Mouse (Mus musculus) small intestine, adult 2 months (tissue): Measurements from ENCODE around the gene Spata25. TPM values are rescaled to one million over a fixed set of nuclear protein-coding genes. Genes with fewer than 3 reads are reported as not detected.
A peak's percentile ranks its signal among the peaks of the same experiment; 100 is the strongest.
"Not testable (repeated sequence)": the region's sequence is repeated elsewhere in the genome, so short reads cannot be mapped to it uniquely, and the experiment has no call there.

Source experiments
- H3K27ac ChIP-seq: fragments of 200-500 bp; 2 replicates; pipeline ENCODE4 v1.5.1; 2012; ENCODE audit warnings: low read depth, low read length, control low read depth, inconsistent platforms; ENCODE audit not compliant: insufficient read depth
- H3K27me3 ChIP-seq: fragments of 200-500 bp; 2 replicates; pipeline ENCODE4 v1.6.1; 2012; ENCODE audit warnings: mild to moderate bottlenecking, moderate library complexity, low read length, inconsistent platforms; ENCODE audit not compliant: control insufficient read depth, insufficient read depth
- H3K36me3 ChIP-seq: fragments of 200-500 bp; 2 replicates; pipeline ENCODE4 v1.6.1; 2012; ENCODE audit warnings: mild to moderate bottlenecking, low read length, control low read depth, inconsistent platforms; ENCODE audit not compliant: control insufficient read depth, insufficient read depth
- H3K4me1 ChIP-seq: fragments of 200-500 bp; 2 replicates; pipeline ENCODE4 v1.6.1; 2012; ENCODE audit warnings: low read length, inconsistent platforms, mixed read lengths; ENCODE audit not compliant: control insufficient read depth, insufficient read depth, insufficient read length
- H3K4me3 ChIP-seq: fragments of 200-500 bp; 2 replicates; pipeline ENCODE4 v1.5.1; 2012; ENCODE audit warnings: low read depth, mild to moderate bottlenecking, control low read depth, inconsistent platforms, low read length, moderate library complexity
- CTCF ChIP-seq: fragments of 200-500 bp; IDR thresholded peaks from 2 replicates; pipeline ENCODE4 v1.5.1; 2012; ENCODE audit warnings: low read depth, mild to moderate bottlenecking, control low read depth, inconsistent platforms, low read length, moderate library complexity, mixed read lengths; ENCODE audit not compliant: insufficient replicate concordance, insufficient read length; ENCODE audit errors: extremely low read depth
- POLR2A ChIP-seq: fragments of 200-500 bp; IDR thresholded peaks from 2 replicates; pipeline ENCODE4 v1.6.1; 2012; ENCODE audit warnings: low read depth, mild to moderate bottlenecking, control low read depth, inconsistent platforms, low read length, moderate library complexity
- WGBS: fragments of 180-500 bp; shearing (Covaris S2); methylation state at CpG from one replicate; pipeline ENCODE4 v1.1.7; 2018; 5-methylcytosine and 5-hydroxymethylcytosine counted together
- polyA plus RNA-seq: library from polyadenylated mRNA; depleted of rRNA; stranded (reverse); fragments of >200 nt; gene quantifications from 2 replicates; pipeline ENCODE4 v1.2.3, GENCODE M21; 2012; rRNA removed

Spata25 gene
- polyA plus RNA-seq, result not detected in 2 replicates

GRCm38 (mm10) chr2:164828437-164828836 is at the start of gene Spata25:
Gene Spata25 (minus strand): TSS chr2:164828537.
- Histone ChIP-seq H3K4me3 (no peak within 1 kb of the TSS), H3K4me1 (peaks cover 7% of the 10 kb centered on the region; the same call in 1 of the 2 replicates), H3K36me3 (peaks cover 22% of the 10 kb centered on the region), H3K27ac (no peak within 1 kb of the TSS), H3K27me3 (no peaks in the 10 kb centered on the region)
- 90% methylated on average over 6 of the region's 6 CpGs for WGBS
- no peak for TF ChIP-seq CTCF
- no peak for TF ChIP-seq POLR2A

GRCm38 (mm10) chr2:164877376-164878215 is 49.3 kb upstream of the Spata25 start:
- WGBS, result 65% methylated on average over 11 of the region's 11 CpGs
- H3K4me3 ChIP-seq, H3K36me3 ChIP-seq, H3K4me1 ChIP-seq, H3K27me3 ChIP-seq: not testable (repeated sequence)
- peak overlapping the region; percentile 95; the same call in 1 of the 2 replicates for H3K27ac ChIP-seq

GRCm38 (mm10) chr2:164875648-164876047 is 47.3 kb upstream of the Spata25 start:
- not testable (repeated sequence) for H3K27me3 ChIP-seq, H3K27ac ChIP-seq, H3K36me3 ChIP-seq, H3K4me3 ChIP-seq
- peaks cover 11% of the 10 kb centered on the region for H3K4me1 ChIP-seq
- WGBS, result 53% methylated on average over 2 of the region's 2 CpGs

GRCm38 (mm10) chr2:164874239-164874769 is 46.0 kb upstream of the Spata25 start:
- no peaks in the 10 kb centered on the region for H3K27me3 ChIP-seq
- H3K36me3 ChIP-seq, result 0 out of 2 replicates have a peak, but pooled peaks cover 2% of the 10 kb centered on the region
- H3K27ac ChIP-seq, result no peak overlapping the region
- TF ChIP-seq POLR2A (no peak), CTCF (no peak)
- H3K4me1 ChIP-seq, result peaks cover 10% of the 10 kb centered on the region; the same call in 1 of the 2 replicates
- no peak overlapping the region for H3K4me3 ChIP-seq
- WGBS, result 26% methylated on average over 1 of the region's 1 CpGs

GRCm38 (mm10) chr2:164873621-164874020 is 45.3 kb upstream of the Spata25 start:
- Histone ChIP-seq H3K27me3 (no peaks in the 10 kb centered on the region), H3K36me3 (0 out of 2 replicates have a peak, but pooled peaks cover 2% of the 10 kb centered on the region), H3K4me3 (no peak overlapping the region), H3K27ac (no peak overlapping the region), H3K4me1 (peaks cover 10% of the 10 kb centered on the region; the same call in 1 of the 2 replicates)
- 50% methylated on average over 3 of the region's 3 CpGs for WGBS
- TF ChIP-seq POLR2A (no peak), CTCF (no peak)

GRCm38 (mm10) chr2:164871602-164872303 is 43.4 kb upstream of the Spata25 start:
- H3K36me3 ChIP-seq, result no peaks in the 10 kb centered on the region
- H3K4me3 ChIP-seq, result no peak overlapping the region
- peaks cover 6% of the 10 kb centered on the region; the same call in 1 of the 2 replicates for H3K4me1 ChIP-seq
- 42% methylated on average over 6 of the region's 6 CpGs for WGBS
- no peak overlapping the region for H3K27ac ChIP-seq
- no peak for TF ChIP-seq POLR2A
- TF ChIP-seq CTCF, result peak; percentile 42; the same call in 1 of the 2 replicates
- no peaks in the 10 kb centered on the region for H3K27me3 ChIP-seq

GRCm38 (mm10) chr2:164868491-164868890 is 40.2 kb upstream of the Spata25 start:
- TF ChIP-seq CTCF (no peak), POLR2A (no peak)
- H3K36me3 ChIP-seq, result no peaks in the 10 kb centered on the region
- WGBS, result 60% methylated on average over 7 of the region's 7 CpGs
- H3K4me1 ChIP-seq, result peaks cover 9% of the 10 kb centered on the region; the same call in 1 of the 2 replicates
- no peaks in the 10 kb centered on the region for H3K27me3 ChIP-seq
- no peak overlapping the region for H3K4me3 ChIP-seq
- peak overlapping the region; percentile 60 for H3K27ac ChIP-seq
